In the genomic region with DNA sequence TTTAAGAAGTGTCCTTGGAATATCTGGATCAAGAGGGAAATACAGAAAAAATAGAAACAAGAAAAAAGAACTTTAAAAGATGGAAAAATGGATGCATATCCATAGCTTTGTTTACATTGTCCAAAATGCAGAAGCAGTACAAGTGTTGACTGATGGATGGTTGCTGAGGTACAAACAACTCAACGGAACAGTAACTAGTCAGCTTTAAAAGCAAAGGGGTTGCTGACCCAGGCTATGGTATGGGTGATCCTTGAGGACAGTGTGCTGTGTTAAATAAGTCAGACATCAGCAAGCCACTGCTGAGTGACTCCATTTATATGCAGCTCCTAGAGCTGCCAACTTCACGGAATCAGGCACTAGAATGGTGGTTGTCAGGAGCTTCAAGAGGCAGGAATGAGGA, we compare ENCODE assay signal across 35 mouse cellular contexts.
"Had no signal": no experiment of that assay in that cellular context is flagged by ENCODE, and none has a peak within 500 bp of the region (broad histone marks: within the 10 kb centered on the region; RNA-seq: fewer than 3 reads in every experiment).

No protein-coding gene starts in this region.

- DNase-seq: heart, postnatal 10 days; heart, postnatal 14 days; heart, postnatal 36 days; heart, postnatal 4 days; kidney, adult 11 months; kidney, adult 18-20 months; kidney, adult 2 months; kidney, adult 8-10 months; kidney, adult 9 months; kidney, postnatal 10 days; kidney, postnatal 14 days; kidney, postnatal 25 days; kidney, postnatal 36 days; kidney, postnatal 4 days; layer of hippocampus, adult 9-11 months; layer of hippocampus, postnatal 36 days had no signal

- ATAC-seq: hindbrain, embryonic 16.5 days; hindbrain, postnatal 0 days; inflammation-experienced regulatory T-cells, adult 6 months; intestine, embryonic 15.5 days; intestine, embryonic 16.5 days; intestine, postnatal 0 days had no signal

- H3K4me1 ChIP-seq: heart, embryonic 10.5 days; heart, embryonic 13.5 days; heart, embryonic 15.5 days; hindbrain, embryonic 10.5 days; hindbrain, embryonic 12.5 days; hindbrain, embryonic 13.5 days; hindbrain, embryonic 15.5 days; intestine, embryonic 15.5 days; kidney, embryonic 15.5 days had no signal

- H3K9me3 ChIP-seq: heart, embryonic 10.5 days; heart, embryonic 12.5 days; heart, embryonic 13.5 days; heart, embryonic 15.5 days; hindbrain, embryonic 10.5 days; hindbrain, embryonic 12.5 days; hindbrain, embryonic 13.5 days; hindbrain, embryonic 15.5 days; intestine, embryonic 15.5 days; kidney, embryonic 15.5 days had no signal

- H3K4me3 ChIP-seq: heart, embryonic 10.5 days; heart, embryonic 12.5 days; heart, embryonic 13.5 days; heart, embryonic 15.5 days; hindbrain, embryonic 10.5 days; hindbrain, embryonic 12.5 days; hindbrain, embryonic 13.5 days; hindbrain, embryonic 15.5 days; intestine, embryonic 15.5 days; kidney, embryonic 15.5 days; layer of hippocampus, adult 2 months had no signal

- H3K9ac ChIP-seq: heart, embryonic 12.5 days; heart, embryonic 13.5 days; heart, embryonic 15.5 days; hindbrain, embryonic 12.5 days; hindbrain, embryonic 13.5 days; hindbrain, embryonic 14.5 days; hindbrain, embryonic 15.5 days; intestine, embryonic 15.5 days; kidney, embryonic 15.5 days had no signal

- H3K4me2 ChIP-seq: heart, embryonic 11.5 days; heart, embryonic 12.5 days; heart, embryonic 13.5 days; heart, embryonic 15.5 days; hindbrain, embryonic 12.5 days; hindbrain, embryonic 13.5 days; hindbrain, embryonic 14.5 days; hindbrain, embryonic 15.5 days; intestine, embryonic 15.5 days; kidney, embryonic 15.5 days had no signal

- H3K36me3 ChIP-seq: heart, embryonic 10.5 days; heart, embryonic 12.5 days; heart, embryonic 13.5 days; heart, embryonic 15.5 days; hindbrain, embryonic 10.5 days; hindbrain, embryonic 12.5 days; hindbrain, embryonic 13.5 days; hindbrain, embryonic 15.5 days; intestine, embryonic 15.5 days; kidney, embryonic 15.5 days had no signal

- H3K27ac ChIP-seq: heart, embryonic 10.5 days; heart, embryonic 13.5 days; heart, embryonic 15.5 days; hindbrain, embryonic 10.5 days; hindbrain, embryonic 12.5 days; hindbrain, embryonic 13.5 days; hindbrain, embryonic 14.5 days; hindbrain, embryonic 15.5 days; hindbrain, postnatal 0 days; intestine, embryonic 15.5 days; kidney, embryonic 15.5 days; kidney, postnatal 0 days; layer of hippocampus, adult 2 months had no signal

- H3K27me3 ChIP-seq: heart, embryonic 12.5 days; heart, embryonic 13.5 days; heart, embryonic 15.5 days; hindbrain, embryonic 12.5 days; hindbrain, embryonic 13.5 days; hindbrain, embryonic 15.5 days; intestine, embryonic 15.5 days; kidney, embryonic 15.5 days had no signal
